Mouse (Mus musculus) midbrain, embryonic 14.5 days (tissue): Measurements from ENCODE around the gene Sqor. TPM values are rescaled to one million over a fixed set of nuclear protein-coding genes. Genes with fewer than 3 reads are reported as not detected.

Experiments
- ATAC-seq: fragments of 200-750 bp; cut with Nextera tagmentation; 2 replicates; pipeline ENCODE4 v1.8.0; 2017; ENCODE audit warnings: moderate number of reproducible peaks, moderate library complexity; ENCODE audit not compliant: low FRiP score, low TSS enrichment
- DNase-seq: peaks from one replicate; pipeline ENCODE4 v3.0.0-alpha.2; 2015
- H3K27ac ChIP-seq: fragments of 300-500 bp; sonication (generic); replicated peaks from 2 replicates; pipeline ENCODE4 v1.5.1; 2014; ENCODE audit warnings: mild to moderate bottlenecking, low read depth, low read length, moderate library complexity
- H3K27me3 ChIP-seq: fragments of 300-500 bp; sonication (generic); 2 replicates; pipeline ENCODE4 v1.6.1; 2014; ENCODE audit warnings: low read length, control low read depth, mixed read lengths; ENCODE audit not compliant: control insufficient read depth, insufficient read depth
- H3K36me3 ChIP-seq: fragments of 300-500 bp; sonication (generic); 2 replicates; pipeline ENCODE4 v1.6.1; 2014; ENCODE audit warnings: low read length, control low read depth; ENCODE audit not compliant: control insufficient read depth, insufficient read depth
- H3K4me1 ChIP-seq: fragments of 300-500 bp; sonication (generic); 2 replicates; pipeline ENCODE4 v1.6.1; 2014; ENCODE audit warnings: mild to moderate bottlenecking, antibody characterized with exemption, low read length, control low read depth; ENCODE audit not compliant: control insufficient read depth, insufficient read depth
- H3K4me2 ChIP-seq: fragments of 300-500 bp; sonication (generic); 2 replicates; pipeline ENCODE4 v1.6.1; 2014; ENCODE audit warnings: mild to moderate bottlenecking, low read length, moderate library complexity
- H3K4me3 ChIP-seq: fragments of 300-500 bp; sonication (generic); replicated peaks from 2 replicates; pipeline ENCODE4 v1.5.1; 2014; ENCODE audit warnings: low read depth, low read length
- H3K9ac ChIP-seq: fragments of 300-500 bp; sonication (generic); replicated peaks from 2 replicates; pipeline ENCODE4 v1.6.1; 2014; ENCODE audit warnings: mild to moderate bottlenecking, low read length, moderate library complexity
- H3K9me3 ChIP-seq: fragments of 300-500 bp; sonication (generic); 2 replicates; pipeline ENCODE4 v1.6.1; 2016; ENCODE audit warnings: low read length, control low read depth, mixed read lengths; ENCODE audit not compliant: control insufficient read depth
- WGBS: fragments of 180-500 bp; shearing (Covaris S2); extraction: QIAGEN DNeasy Blood & Tissue Kit; methylation state at CpG from one replicate; pipeline ENCODE4 v1.1.7; 2014; 5-methylcytosine and 5-hydroxymethylcytosine counted together
- polyA plus RNA-seq: library from polyadenylated mRNA; unstranded; fragments of >200 nt; fragmentation: Nextera tagmentation; extraction: Ambion mirVana; gene quantifications from 2 replicates; pipeline ENCODE4 v1.2.1, GENCODE M21; 2014

Gene Sqor
- polyA plus RNA-seq, 1 experiment from 2014 or later, result 2.1 TPM

- Histone ChIP-seq H3K4me1 (no peaks in the 10 kb centered on the region), H3K9me3 (no peaks in the 10 kb centered on the region), H3K27ac (no peak overlapping the region), H3K9ac (no peak overlapping the region), H3K36me3 (no peaks in the 10 kb centered on the region), H3K4me3 (no peak overlapping the region), H3K4me2 (no peak overlapping the region), H3K27me3 (no peaks in the 10 kb centered on the region)
- ATAC-seq (no peak), DNase-seq (no peak)
- 83% methylated on average over 2 of the region's 2 CpGs for WGBS
Observed at GRCm38 (mm10) chr2:122776823-122777222, 11.8 kb downstream of the Sqor start.

- Histone ChIP-seq H3K27me3 (no peaks in the 10 kb centered on the region), H3K9me3 (no peaks in the 10 kb centered on the region), H3K4me1 (no peaks in the 10 kb centered on the region), H3K4me3 (no peak overlapping the region), H3K4me2 (no peak overlapping the region), H3K9ac (no peak overlapping the region), H3K36me3 (no peaks in the 10 kb centered on the region), H3K27ac (no peak overlapping the region)
- no peak for DNase-seq
- ATAC-seq, result no peak
- 80% methylated on average over 5 of the region's 5 CpGs for WGBS
Observed at GRCm38 (mm10) chr2:122779967-122780366, 14.9 kb downstream of the Sqor start.

- Histone ChIP-seq H3K9me3 (no peaks in the 10 kb centered on the region), H3K27ac (no peak overlapping the region), H3K4me3 (no peak overlapping the region), H3K9ac (no peak overlapping the region), H3K27me3 (no peaks in the 10 kb centered on the region), H3K4me2 (no peak overlapping the region), H3K36me3 (no peaks in the 10 kb centered on the region), H3K4me1 (no peaks in the 10 kb centered on the region)
- DNase-seq (no peak), ATAC-seq (no peak)
- WGBS, result 91% methylated on average over 3 of the region's 3 CpGs
Observed at GRCm38 (mm10) chr2:122780447-122780846, 15.4 kb downstream of the Sqor start.

GRCm38 (mm10) chr2:122781590-122782356 lies 16.7 kb downstream of the Sqor start:
- H3K9ac ChIP-seq, result no peak overlapping the region
- ATAC-seq (no peak), DNase-seq (no peak)
- H3K27ac ChIP-seq, result no peak overlapping the region
- no peaks in the 10 kb centered on the region for H3K36me3 ChIP-seq
- H3K27me3 ChIP-seq, result no peaks in the 10 kb centered on the region
- H3K4me1 ChIP-seq, result no peaks in the 10 kb centered on the region
- H3K9me3 ChIP-seq, result no peaks in the 10 kb centered on the region
- no peak overlapping the region for H3K4me2 ChIP-seq
- WGBS, result 81% methylated on average over 8 of the region's 8 CpGs
- H3K4me3 ChIP-seq, result no peak overlapping the region

GRCm38 (mm10) chr2:122783730-122784129 lies 18.7 kb downstream of the Sqor start:
- H3K36me3 ChIP-seq, result no peaks in the 10 kb centered on the region
- H3K9ac ChIP-seq, result no peak overlapping the region
- H3K4me1 ChIP-seq, result no peaks in the 10 kb centered on the region
- no peaks in the 10 kb centered on the region for H3K27me3 ChIP-seq
- WGBS, result 93% methylated on average over 2 of the region's 2 CpGs
- H3K9me3 ChIP-seq, result no peaks in the 10 kb centered on the region
- no peak overlapping the region for H3K27ac ChIP-seq
- no peak for DNase-seq
- no peak overlapping the region for H3K4me3 ChIP-seq
- H3K4me2 ChIP-seq, result no peak overlapping the region
- ATAC-seq, result no peak

GRCm38 (mm10) chr2:122784701-122785100 lies 19.7 kb downstream of the Sqor start:
- Histone ChIP-seq H3K4me1 (no peaks in the 10 kb centered on the region), H3K9me3 (no peaks in the 10 kb centered on the region), H3K9ac (no peak overlapping the region), H3K4me2 (no peak overlapping the region), H3K27me3 (no peaks in the 10 kb centered on the region), H3K4me3 (no peak overlapping the region), H3K27ac (no peak overlapping the region), H3K36me3 (no peaks in the 10 kb centered on the region)
- ATAC-seq (no peak), DNase-seq (no peak)
- 91% methylated on average over 3 of the region's 3 CpGs for WGBS

GRCm38 (mm10) chr2:122786167-122786566 lies 21.1 kb downstream of the Sqor start:
- WGBS, result 82% methylated on average over 2 of the region's 2 CpGs
- no peak for ATAC-seq
- no peaks in the 10 kb centered on the region for H3K27me3 ChIP-seq
- DNase-seq, result no peak
- no peak overlapping the region for H3K4me3 ChIP-seq
- no peaks in the 10 kb centered on the region for H3K36me3 ChIP-seq
- no peaks in the 10 kb centered on the region for H3K9me3 ChIP-seq
- no peak overlapping the region for H3K4me2 ChIP-seq
- H3K27ac ChIP-seq, result no peak overlapping the region
- H3K4me1 ChIP-seq, result no peaks in the 10 kb centered on the region
- H3K9ac ChIP-seq, result no peak overlapping the region

- H3K27ac ChIP-seq, result no peak overlapping the region
- H3K9ac ChIP-seq, result no peak overlapping the region
- no peaks in the 10 kb centered on the region for H3K27me3 ChIP-seq
- WGBS, result 90% methylated on average over 7 of the region's 7 CpGs
- H3K4me2 ChIP-seq, result no peak overlapping the region
- no peaks in the 10 kb centered on the region for H3K4me1 ChIP-seq
- no peaks in the 10 kb centered on the region for H3K9me3 ChIP-seq
- no peaks in the 10 kb centered on the region for H3K36me3 ChIP-seq
- no peak for DNase-seq
- no peak for ATAC-seq
- H3K4me3 ChIP-seq, result no peak overlapping the region
Observed at GRCm38 (mm10) chr2:122789311-122789710, 24.3 kb downstream of the Sqor start.

- H3K4me2 ChIP-seq, result no peak overlapping the region
- DNase-seq, result no peak
- H3K9ac ChIP-seq, result no peak overlapping the region
- no peak overlapping the region for H3K4me3 ChIP-seq
- ATAC-seq, result no peak
- no peak overlapping the region for H3K27ac ChIP-seq
- no peaks in the 10 kb centered on the region for H3K36me3 ChIP-seq
- H3K4me1 ChIP-seq, result no peaks in the 10 kb centered on the region
- 73% methylated on average over 6 of the region's 6 CpGs for WGBS
- H3K9me3 ChIP-seq, result no peaks in the 10 kb centered on the region
- H3K27me3 ChIP-seq, result no peaks in the 10 kb centered on the region
Observed at GRCm38 (mm10) chr2:122789730-122790129, 24.7 kb downstream of the Sqor start.
